Comparison of ENCODE assay signal across 20 mouse cellular contexts in the genomic region with DNA sequence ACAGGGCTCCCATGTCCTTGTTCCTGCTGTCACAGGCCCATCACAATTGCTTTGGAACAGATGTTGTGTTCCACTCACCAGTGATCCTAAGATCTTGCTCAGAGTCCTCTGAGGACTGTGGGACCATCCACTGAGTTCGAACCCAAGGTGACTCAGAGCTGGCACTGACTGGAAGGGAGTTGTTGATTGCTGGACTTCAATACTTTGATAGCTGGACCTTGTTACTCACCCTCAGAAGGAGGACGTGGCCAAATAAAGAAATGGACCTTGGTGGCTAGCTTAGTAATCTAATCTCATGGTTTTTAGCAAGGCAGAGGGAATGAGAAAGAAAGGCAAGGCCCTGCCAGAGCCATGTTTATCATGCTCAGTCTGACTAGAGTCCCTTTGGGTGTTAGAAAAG.
A peak's percentile ranks its signal among the peaks of the same experiment; 100 is the strongest.
DNase-seq lines count a peak whose midpoint lies in the region; ATAC-seq lines count a peak whose summit lies in the region.
"Had no signal": no experiment of that assay in that cellular context is flagged by ENCODE, and none has a peak within 500 bp of the region (broad histone marks: within the 10 kb centered on the region; RNA-seq: fewer than 3 reads in every experiment).

No protein-coding gene starts in this region.

- H3K9me3 ChIP-seq in heart, embryonic 15.5 days (replicated peaks): no peaks in the 10 kb centered on the region
- H3K9me3 ChIP-seq: embryonic facial prominence, embryonic 12.5 days; hindbrain, embryonic 13.5 days had no signal

- no peak overlapping the region for H3K9ac ChIP-seq in heart, embryonic 15.5 days
- H3K9ac ChIP-seq: embryonic facial prominence, embryonic 12.5 days; hindbrain, embryonic 13.5 days had no signal

- 37% methylated on average over 2 of the region's 2 CpGs for WGBS in heart, embryonic 15.5 days

- H3K4me2 ChIP-seq in heart, embryonic 15.5 days: no peak overlapping the region
- H3K4me2 ChIP-seq: embryonic facial prominence, embryonic 12.5 days; hindbrain, embryonic 13.5 days had no signal

- peak; percentile 51 to 89 for DNase-seq in adrenal gland, adult (ENCODE audit: inconsistent age in 2 of 2, low spot score in 1 of 2)
- no peak for DNase-seq in adrenal gland, postnatal 4 days (ENCODE audit: low spot score in 2 of 2)
- no peak for DNase-seq in heart, adult 11 months
- peak; percentile 5 for DNase-seq in ovary, postnatal 36 days (ENCODE audit: low spot score)
- DNase-seq in ovary, postnatal 14 days (ENCODE audit: low spot score): no peak
- peak; percentile 62 to 69 for DNase-seq in adrenal gland, postnatal 36 days
- DNase-seq in embryo, embryonic 9.5 days (ENCODE audit: extremely low spot score): no peak
- DNase-seq: cerebellum, adult 11 months; cerebellum, adult 8-10 months; cerebellum, postnatal 14 days; embryo, embryonic 11 days; gastrocnemius, postnatal 10 days; heart, postnatal 4 days; kidney, adult 11 months; kidney, adult 9 months had no signal

- H3K4me3 ChIP-seq in heart, embryonic 15.5 days: no peak overlapping the region
- H3K4me3 ChIP-seq: embryonic facial prominence, embryonic 12.5 days; hindbrain, embryonic 13.5 days had no signal

- H3K27me3 ChIP-seq in heart, embryonic 15.5 days: no peaks in the 10 kb centered on the region
- H3K27me3 ChIP-seq: embryonic facial prominence, embryonic 12.5 days; hindbrain, embryonic 13.5 days had no signal

- no peaks in the 10 kb centered on the region for H3K36me3 ChIP-seq in heart, embryonic 15.5 days
- H3K36me3 ChIP-seq: embryonic facial prominence, embryonic 12.5 days; hindbrain, embryonic 13.5 days had no signal

- peaks cover 17% of the 10 kb centered on the region for H3K4me1 ChIP-seq in heart, embryonic 15.5 days (replicated peaks)

- no peak for ATAC-seq in heart, embryonic 15.5 days (replicated peaks; ENCODE audit: insufficient number of reproducible peaks, insufficient read depth, low FRiP score, low read depth)
- ATAC-seq: forebrain, embryonic 16.5 days; hindbrain, postnatal 0 days had no signal

- peak overlapping the region; percentile 35 for H3K27ac ChIP-seq in heart, embryonic 15.5 days
- H3K27ac ChIP-seq: embryonic facial prominence, embryonic 12.5 days; hindbrain, embryonic 13.5 days; hindbrain, postnatal 0 days had no signal

Comparison
In these comparisons a context has a peak if more than half of its experiments do, and no peak if none do; other contexts are left out.
1. DNase-seq: peak in adrenal gland, adult (2 of 2), ovary, postnatal 36 days (single experiment) and adrenal gland, postnatal 36 days (2 of 2); none in adrenal gland, postnatal 4 days (0 of 2), heart, adult 11 months (single experiment), ovary, postnatal 14 days (single experiment) and embryo, embryonic 9.5 days (single experiment).